Mouse (Mus musculus) telencephalon, adult 2 months (tissue): ENCODE data around the gene Snx15.
A peak's percentile ranks its signal among the peaks of the same experiment; 100 is the strongest.

ENCODE experiments used
- DNase-seq: peaks from one replicate; pipeline ENCODE4 v3.0.0-alpha.2; 2011; ENCODE audit warnings: low read depth, low spot score

Gene Snx15

GRCm38 (mm10) chr19:6121761-6122160, 6.3 kb downstream of the Snx15 start:
- DNase-seq = no peak

- DNase-seq = no peak
Observed at GRCm38 (mm10) chr19:6118677-6119185, 9.4 kb downstream of the Snx15 start.

GRCm38 (mm10) chr19:6117986-6118676, 10.0 kb downstream of the Snx15 start, which contains the start of gene Sac3d1:
TSS of gene Sac3d1 (minus strand) at chr19:6118650.
- peak; percentile 97 for DNase-seq

GRCm38 (mm10) chr19:6117346-6117985, 10.6 kb downstream of the Snx15 start:
- DNase-seq = no peak

- no peak for DNase-seq
Observed at GRCm38 (mm10) chr19:6116113-6116850, 11.8 kb downstream of the Snx15 start.

DNA sequence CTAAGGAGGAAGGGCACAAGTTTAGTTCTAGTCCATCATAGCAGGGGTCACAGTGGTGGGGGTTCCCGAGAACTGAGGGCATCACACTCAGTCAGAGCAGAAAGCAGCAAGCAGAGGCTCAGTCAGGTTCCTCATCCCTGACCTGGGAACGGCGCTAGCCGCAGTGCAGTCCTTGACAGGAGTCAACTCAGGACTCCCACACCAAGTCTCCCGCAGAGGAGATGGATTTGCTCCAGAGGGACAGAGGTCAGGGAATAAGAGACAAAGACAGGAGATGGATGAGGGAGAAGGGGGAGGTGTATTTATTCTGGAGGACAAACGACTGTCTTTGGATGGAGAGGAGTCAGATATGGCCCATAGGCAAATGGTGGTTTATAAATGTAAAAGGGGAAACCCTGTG, 15.0 kb downstream of the Snx15 start:
- no peak for DNase-seq

DNA sequence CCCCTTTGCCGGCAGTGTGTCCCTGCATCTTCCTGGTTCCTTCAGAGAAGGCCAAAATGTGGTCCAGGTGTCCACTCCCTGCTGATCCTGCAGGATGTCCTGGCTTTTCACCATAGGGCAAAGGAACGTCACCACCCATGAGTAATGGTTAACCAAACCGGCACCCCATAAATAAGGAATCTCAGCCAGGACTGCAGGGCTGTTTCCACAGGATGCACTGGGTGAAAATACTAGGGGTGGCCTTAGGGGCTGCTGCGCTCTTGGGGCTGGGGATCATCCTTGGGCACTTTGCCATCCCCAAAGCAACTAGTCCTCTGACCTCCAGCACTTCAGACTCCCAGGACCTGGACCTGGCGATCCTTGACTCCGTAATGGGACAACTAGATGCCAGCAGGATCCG, 22.5 kb downstream of the Snx15 start, which contains the start of gene Naaladl1:
Gene Naaladl1 (plus strand): TSS at position 197 of the 400 bp plus-strand sequence.
- no peak for DNase-seq

GRCm38 (mm10) chr19:6104476-6104875, 23.6 kb downstream of the Snx15 start:
- DNase-seq = no peak

- no peak for DNase-seq
Observed at GRCm38 (mm10) chr19:6102169-6102853, 25.8 kb downstream of the Snx15 start.

DNA sequence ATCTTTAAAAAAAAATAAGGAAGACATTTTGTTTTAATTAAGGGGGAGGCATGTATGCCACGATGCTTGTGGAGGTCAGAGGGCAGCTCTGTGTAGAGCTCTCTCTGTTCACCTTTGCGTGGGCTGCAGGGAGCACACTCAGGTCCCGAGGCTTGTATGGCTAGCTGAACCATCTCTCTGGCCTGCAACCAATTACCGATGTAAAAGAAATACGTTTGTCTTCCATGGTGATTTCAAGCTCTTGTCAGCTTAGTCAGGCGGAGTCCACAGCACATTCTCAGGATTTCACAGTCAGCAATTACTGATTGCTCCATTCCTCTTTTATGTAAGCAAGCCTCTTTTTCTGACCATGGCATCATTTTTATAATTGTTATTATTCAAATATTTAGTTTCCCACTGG, 26.9 kb downstream of the Snx15 start:
- DNase-seq = no peak

DNA sequence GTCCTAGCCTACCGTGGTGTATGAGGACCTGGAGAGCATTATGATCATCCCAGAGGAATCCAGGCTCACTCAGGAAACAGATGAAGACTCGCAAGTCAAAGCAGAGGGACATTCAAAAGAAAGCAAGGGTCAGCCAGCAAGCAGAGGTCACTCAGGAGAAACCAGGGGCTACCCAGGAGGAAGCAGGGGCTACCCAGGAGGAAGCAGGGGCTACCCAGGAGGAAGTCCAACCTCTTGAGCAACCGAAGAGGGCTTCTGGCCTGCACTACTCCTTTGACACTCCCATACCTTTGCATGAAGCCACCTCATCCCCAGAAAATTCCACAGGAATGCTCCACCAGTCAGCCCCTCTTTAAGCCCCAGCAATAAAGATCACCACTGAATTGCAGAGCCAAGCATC, 30.3 kb downstream of the Snx15 start:
- DNase-seq = no peak

DNA sequence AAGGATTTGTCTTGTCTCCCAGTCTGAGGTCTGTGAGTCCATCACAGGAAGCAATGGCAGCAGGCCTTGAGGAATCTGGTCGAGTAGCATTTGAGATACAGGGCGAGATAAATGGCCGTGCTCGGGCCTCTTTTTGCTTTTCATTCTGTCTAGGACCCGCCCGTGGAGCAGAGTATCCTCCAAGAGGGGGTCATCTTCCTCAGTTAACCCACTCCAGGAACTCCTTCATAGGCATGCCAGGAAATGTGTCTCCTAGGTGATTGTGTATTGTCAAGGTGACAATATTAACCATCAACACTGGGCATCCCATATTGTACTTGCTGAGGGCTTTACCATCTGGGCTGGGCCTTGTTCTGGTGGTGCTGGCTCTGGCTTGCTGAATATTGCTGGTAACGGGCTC, 34.0 kb downstream of the Snx15 start, which contains the start of gene AC131692.1:
Gene AC131692.1 (plus strand): TSS at position 301 of the 400 bp plus-strand sequence.
- DNase-seq = no peak

GRCm38 (mm10) chr19:6088841-6089240, 39.3 kb downstream of the Snx15 start:
- no peak for DNase-seq

- no peak for DNase-seq
Observed at GRCm38 (mm10) chr19:6085417-6085879, 42.7 kb downstream of the Snx15 start.

DNA sequence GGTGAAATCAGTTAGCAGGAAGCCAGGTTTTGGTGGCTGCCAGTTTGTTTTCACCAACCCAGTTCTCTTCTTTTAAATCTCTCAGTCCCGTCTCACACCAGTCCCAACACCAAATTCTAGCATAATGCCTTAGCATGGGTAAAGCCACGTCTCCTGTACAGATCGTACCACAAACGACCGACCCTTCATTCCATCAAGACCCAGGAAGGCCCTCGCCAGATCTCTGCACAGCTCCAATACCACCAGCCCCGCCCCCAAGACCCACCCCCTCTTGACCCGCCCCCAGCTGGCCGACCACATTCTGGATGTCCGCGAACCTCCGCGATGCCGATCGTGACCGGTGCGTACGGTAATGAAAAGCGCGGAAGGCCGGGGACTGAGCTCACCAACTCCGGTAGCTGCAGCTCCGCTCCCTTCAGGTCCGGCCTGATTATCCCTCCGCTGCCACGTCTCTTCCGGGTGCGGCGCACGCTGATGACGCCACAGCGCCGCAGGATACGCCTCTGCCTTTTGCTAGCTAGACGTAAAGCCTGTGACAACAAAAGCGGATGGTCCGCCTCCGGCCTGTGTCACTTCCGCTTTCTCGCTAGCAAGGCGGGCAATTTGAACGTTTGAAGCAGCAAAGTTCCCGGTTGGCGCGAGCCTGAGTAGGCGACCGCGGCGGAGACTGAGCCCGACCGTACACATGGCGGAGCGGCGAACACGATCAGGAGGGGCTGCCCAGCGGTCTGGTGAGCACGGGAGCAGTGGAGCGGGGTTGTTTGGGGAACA, 43.4 kb downstream of the Snx15 start, which contains the start of the genes Zfpl1 and Cdca5:
Gene Zfpl1 (minus strand): TSS at position 479 of the 771 bp plus-strand sequence.
Gene Cdca5 (plus strand): TSS at position 506 of the 771 bp plus-strand sequence.
- peak; percentile 98 for DNase-seq

- no peak for DNase-seq
Observed at GRCm38 (mm10) chr19:6082156-6082555, 45.9 kb downstream of the Snx15 start, which contains the start of gene Gm28374. TSS of gene Gm28374 (minus strand) at chr19:6082256.

DNA sequence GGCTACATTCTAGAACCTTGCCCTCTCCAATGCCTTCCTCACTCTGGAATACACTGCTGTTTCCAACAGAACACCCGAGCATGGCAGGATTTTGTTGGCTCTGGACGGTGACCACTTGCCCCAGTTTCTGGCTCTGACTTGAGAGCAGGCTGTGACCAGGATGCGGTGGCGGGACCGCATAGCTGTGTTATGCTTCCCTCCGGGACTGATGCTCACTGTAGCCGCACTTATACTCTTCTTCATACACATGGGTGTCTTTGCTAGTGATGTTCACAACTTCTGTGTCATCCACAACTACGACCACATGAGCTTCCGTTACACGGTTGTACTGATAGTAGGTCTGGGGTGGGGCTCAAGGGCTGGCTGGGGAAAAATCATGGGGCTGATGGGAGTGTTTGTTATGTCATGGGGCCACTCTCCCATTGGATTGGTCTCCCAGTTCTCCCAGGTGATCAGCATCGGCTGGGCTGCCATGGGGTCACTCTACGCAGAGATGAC, 48.1 kb downstream of the Snx15 start, which contains the start of gene Tmem262:
Gene Tmem262 (plus strand): TSS at position 51 of the 498 bp plus-strand sequence.
- DNase-seq = no peak

GRCm38 (mm10) chr19:6076564-6077393, 51.3 kb downstream of the Snx15 start, which contains the start of gene Vps51:
TSS of gene Vps51 (minus strand) at chr19:6077231.
- DNase-seq = peak; percentile 97

- DNase-seq = no peak
Observed at GRCm38 (mm10) chr19:6073889-6074288, 54.2 kb downstream of the Snx15 start.
